Mouse (Mus musculus) cerebellum, adult 2 months (tissue): ENCODE measurements around the gene Rnf130.

Experiments used
- CTCF ChIP-seq: fragments of 200-500 bp; IDR thresholded peaks from 2 replicates; pipeline ENCODE4 v1.5.1; 2011; ENCODE audit warnings: low read depth, mild to moderate bottlenecking, control low read depth, low read length, moderate library complexity, borderline replicate concordance; ENCODE audit not compliant: insufficient read depth
- POLR2A ChIP-seq: fragments of 200-500 bp; IDR thresholded peaks from 2 replicates; pipeline ENCODE4 v1.6.1; 2011; ENCODE audit warnings: low read length, control low read depth, borderline replicate concordance; ENCODE audit not compliant: insufficient read depth

DNA sequence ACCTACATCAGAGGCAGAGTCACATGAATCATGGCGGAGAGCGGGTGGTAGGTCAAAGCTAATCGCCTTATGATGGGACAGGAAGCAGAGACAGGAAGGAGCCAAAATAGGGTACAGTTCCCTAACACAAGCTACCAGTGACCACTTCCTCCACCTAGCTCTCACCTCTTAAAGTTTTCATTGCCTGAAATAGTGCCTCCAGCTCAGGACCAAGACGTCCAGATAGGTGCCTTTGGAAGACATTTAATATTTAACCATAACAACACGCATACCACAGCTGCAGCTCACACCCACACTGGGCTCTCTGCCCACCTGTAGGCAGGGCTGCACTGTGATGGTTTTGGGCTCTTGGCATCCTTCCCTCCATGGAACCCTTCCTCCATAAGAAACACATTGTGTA is 27.8 kb upstream of the Rnf130 start:
- no peak for TF ChIP-seq CTCF
- no peak for TF ChIP-seq POLR2A
